In genomic region chr14:73389059-73389458, GRCm38 (mm10) we compare ENCODE assay signal across 8 mouse cellular contexts. TPM values are rescaled to one million over a fixed set of nuclear protein-coding genes. Genes with fewer than 3 reads are reported as not detected.
DNase-seq lines count a peak whose midpoint lies in the region; ATAC-seq and TF ChIP-seq lines count a peak whose summit lies in the region.

No protein-coding gene starts in this region.

- intact Hi-C loops in left cerebral cortex, postnatal 14 days (cut with DNase I), result loop anchor here (10.0 kb wide), 1 partner anchor 116 kb away; no protein-coding TSS in a partner anchor

- H3K4me2 ChIP-seq in kidney, embryonic 14.5 days (replicated peaks; ENCODE audit: low read depth, low read length), result no peak overlapping the region
- H3K4me2 ChIP-seq in neural tube, embryonic 14.5 days (ENCODE audit: low read depth, low read length), result no peak overlapping the region

- no peak for TF ChIP-seq CTCF in brain, embryonic 14.5 days (IDR thresholded peaks at IDR 0.05; ENCODE audit: borderline replicate concordance, extremely low read depth, insufficient read depth, insufficient read length)

- 41% methylated on average over 7 of the region's 7 CpGs for WGBS in kidney, embryonic 14.5 days
- 56% methylated on average over 7 of the region's 7 CpGs for WGBS in neural tube, embryonic 14.5 days

- H3K4me1 ChIP-seq in kidney, embryonic 14.5 days (ENCODE audit: control insufficient read depth, insufficient read depth, low read length), result peaks cover 12% of the 10 kb centered on the region; the same call in 1 of the 2 replicates
- H3K4me1 ChIP-seq in neural tube, embryonic 14.5 days (ENCODE audit: control insufficient read depth, insufficient read depth, low read length), result peaks cover 3% of the 10 kb centered on the region; the same call in 1 of the 2 replicates

- ATAC-seq in kidney, embryonic 14.5 days (ENCODE audit: low FRiP score, low TSS enrichment), result no peak
- no peak for ATAC-seq in neural tube, embryonic 14.5 days (ENCODE audit: low read depth)

- DNase-seq in kidney, postnatal 4 days, result no peak
- DNase-seq in brain, embryonic 14.5 days (ENCODE audit: low read depth), result peak; percentile 78
- DNase-seq in induced T-regulatory cell, adult 2 months (ENCODE audit: low read depth), result peak; percentile 60
- no peak for DNase-seq in left cerebral cortex, postnatal 14 days (ENCODE audit: low spot score in 2 of 2)
- no peak for DNase-seq in adrenal gland, postnatal 10 days
- no peak for DNase-seq in retina, embryonic 14.5 days (ENCODE audit: low spot score)

- H3K4me3 ChIP-seq in kidney, embryonic 14.5 days (ENCODE audit: low read length), result no peak overlapping the region
- no peak overlapping the region for H3K4me3 ChIP-seq in neural tube, embryonic 14.5 days (ENCODE audit: low read depth, low read length)

- H3K27ac ChIP-seq in kidney, embryonic 14.5 days (ENCODE audit: low read depth, low read length), result peak overlapping the region; percentile 80
- peak overlapping the region; percentile 48; the same call in 1 of the 2 replicates for H3K27ac ChIP-seq in neural tube, embryonic 14.5 days (ENCODE audit: low read depth, low read length)

- 0 out of 2 replicates have a peak, but pooled peaks cover 2% of the 10 kb centered on the region for H3K9me3 ChIP-seq in kidney, embryonic 14.5 days (ENCODE audit: control insufficient read depth, low read length)
- no peaks in the 10 kb centered on the region for H3K9me3 ChIP-seq in neural tube, embryonic 14.5 days (ENCODE audit: control insufficient read depth, low read length)

- H3K27me3 ChIP-seq in kidney, embryonic 14.5 days (ENCODE audit: control insufficient read depth, insufficient read depth, low read length), result no peaks in the 10 kb centered on the region
- no peaks in the 10 kb centered on the region for H3K27me3 ChIP-seq in neural tube, embryonic 14.5 days (ENCODE audit: control insufficient read depth, insufficient read depth, low read length)

- H3K36me3 ChIP-seq in kidney, embryonic 14.5 days (ENCODE audit: control insufficient read depth, insufficient read depth, low read length), result no peaks in the 10 kb centered on the region
- H3K36me3 ChIP-seq in neural tube, embryonic 14.5 days (ENCODE audit: control insufficient read depth, insufficient read depth, low read length), result no peaks in the 10 kb centered on the region

- TF ChIP-seq POLR2A in brain, embryonic 14.5 days (IDR thresholded peaks at IDR 0.05; ENCODE audit: borderline replicate concordance, extremely low read depth, insufficient read depth, insufficient read length, poor library complexity, severe bottlenecking), result no peak

- no peak overlapping the region for H3K9ac ChIP-seq in kidney, embryonic 14.5 days (ENCODE audit: low read depth, low read length)
- H3K9ac ChIP-seq in neural tube, embryonic 14.5 days (replicated peaks; ENCODE audit: low read depth, low read length), result no peak overlapping the region

RNA-seq across cellular contexts. Expression of gene Itm2b, which starts 4.0 kb away (rescaled TPM):
- polyA plus RNA-seq in kidney, embryonic 14.5 days (2014; fragmentation: Nextera tagmentation; extraction: Ambion mirVana), result 796 and 844 TPM in 2 replicates
- 371 and 377 TPM in 2 replicates for polyA plus RNA-seq in brain, embryonic 14.5 days (2012; rRNA removed)
- polyA plus RNA-seq in neural tube, embryonic 14.5 days (2014; fragmentation: Nextera tagmentation; extraction: Ambion mirVana), result 720 and 814 TPM in 2 replicates
- 100 to 1,000 TPM; 732 to 742 TPM for total RNA-seq in left cerebral cortex, postnatal 14 days (2021)
- total RNA-seq in adrenal gland, postnatal 10 days (2021), result 100 to 1,000 TPM; 788 to 894 TPM

Comparison
In these comparisons a context has a peak if more than half of its experiments do, and no peak if none do; other contexts are left out.
1. DNase-seq: peak in brain, embryonic 14.5 days (single experiment) and induced T-regulatory cell, adult 2 months (single experiment); none in kidney, postnatal 4 days (0 of 2), left cerebral cortex, postnatal 14 days (0 of 2), adrenal gland, postnatal 10 days (single experiment) and retina, embryonic 14.5 days (single experiment).